Comparison of ENCODE assay signal across 22 mouse cellular contexts in the genomic region with DNA sequence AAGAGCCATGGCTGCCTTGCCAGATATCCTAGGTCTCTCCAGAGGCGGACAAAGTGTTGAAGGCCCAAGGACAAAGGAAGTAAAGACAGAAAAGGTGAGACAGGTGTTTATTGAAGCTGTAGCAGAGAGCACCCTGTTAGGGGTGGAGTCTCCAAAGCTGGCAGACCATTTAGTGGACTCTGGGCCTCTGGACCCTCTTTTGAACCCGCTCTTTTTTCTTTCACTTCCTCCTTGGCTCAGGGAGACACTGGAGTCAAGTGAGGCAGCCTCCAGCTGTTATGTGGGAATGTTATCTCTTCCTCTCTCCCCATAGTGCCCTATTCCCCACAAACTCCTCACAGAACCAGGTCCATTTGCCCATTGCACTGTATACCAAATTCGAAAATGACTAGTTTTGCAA. TPM values are rescaled to one million over a fixed set of nuclear protein-coding genes. Genes with fewer than 3 reads are reported as not detected.
DNase-seq lines count a peak whose midpoint lies in the region; ATAC-seq and TF ChIP-seq lines count a peak whose summit lies in the region.
"Had no signal": no experiment of that assay in that cellular context is flagged by ENCODE, and none has a peak within 500 bp of the region (broad histone marks: within the 10 kb centered on the region; RNA-seq: fewer than 3 reads in every experiment).

No protein-coding gene starts in this region.

- H3K4me3 ChIP-seq in heart, embryonic 11.5 days (ENCODE audit: low read depth, low read length): no peak overlapping the region
- H3K4me3 ChIP-seq in kidney, postnatal 0 days (replicated peaks; ENCODE audit: low read depth, low read length): no peak overlapping the region
- no peak overlapping the region for H3K4me3 ChIP-seq in stomach, embryonic 14.5 days (ENCODE audit: low read depth, low read length)
- no peak overlapping the region for H3K4me3 ChIP-seq in stomach, postnatal 0 days (ENCODE audit: low read depth, low read length)
- no peak overlapping the region for H3K4me3 ChIP-seq in stomach, embryonic 16.5 days (replicated peaks; ENCODE audit: low read length)
- no peak overlapping the region for H3K4me3 ChIP-seq in forebrain, embryonic 15.5 days
- H3K4me3 ChIP-seq: hindbrain, embryonic 13.5 days; liver, embryonic 15.5 days; neural tube, embryonic 12.5 days had no signal

- ATAC-seq in heart, embryonic 11.5 days (replicated peaks; ENCODE audit: insufficient number of reproducible peaks, low FRiP score, low TSS enrichment): no peak
- no peak for ATAC-seq in kidney, postnatal 0 days (replicated peaks; ENCODE audit: low FRiP score, low read depth)
- ATAC-seq in stomach, embryonic 14.5 days (ENCODE audit: insufficient number of reproducible peaks, insufficient read depth, low FRiP score, low read depth): no peak
- ATAC-seq in stomach, postnatal 0 days (ENCODE audit: low FRiP score, low TSS enrichment): no peak
- ATAC-seq in stomach, embryonic 16.5 days (ENCODE audit: insufficient read depth, low FRiP score): no peak
- ATAC-seq in forebrain, embryonic 15.5 days (replicated peaks): no peak
- ATAC-seq: forebrain, postnatal 0 days; Patski had no signal

- no peaks in the 10 kb centered on the region for H3K36me3 ChIP-seq in heart, embryonic 11.5 days (ENCODE audit: control insufficient read depth, insufficient read depth, low read length)
- H3K36me3 ChIP-seq in kidney, postnatal 0 days (ENCODE audit: insufficient read depth, low read length): no peaks in the 10 kb centered on the region
- no peaks in the 10 kb centered on the region for H3K36me3 ChIP-seq in stomach, embryonic 14.5 days (ENCODE audit: control insufficient read depth, insufficient read depth, low read length)
- H3K36me3 ChIP-seq in stomach, postnatal 0 days (ENCODE audit: control insufficient read depth, insufficient read depth, low read length): no peaks in the 10 kb centered on the region
- H3K36me3 ChIP-seq in stomach, embryonic 16.5 days (ENCODE audit: control insufficient read depth, insufficient read depth, low read length): no peaks in the 10 kb centered on the region
- H3K36me3 ChIP-seq in forebrain, embryonic 15.5 days: no peaks in the 10 kb centered on the region
- H3K36me3 ChIP-seq: hindbrain, embryonic 13.5 days; liver, embryonic 15.5 days; neural tube, embryonic 12.5 days had no signal

- H3K9me3 ChIP-seq in heart, embryonic 11.5 days (replicated peaks; ENCODE audit: control insufficient read depth, low read length): no peaks in the 10 kb centered on the region
- H3K9me3 ChIP-seq in kidney, postnatal 0 days (replicated peaks; ENCODE audit: low read length): no peaks in the 10 kb centered on the region
- H3K9me3 ChIP-seq in stomach, embryonic 14.5 days (ENCODE audit: control insufficient read depth, low read depth, low read length): no peaks in the 10 kb centered on the region
- no peaks in the 10 kb centered on the region for H3K9me3 ChIP-seq in stomach, postnatal 0 days (ENCODE audit: control insufficient read depth, low read length)
- H3K9me3 ChIP-seq in stomach, embryonic 16.5 days (replicated peaks; ENCODE audit: control insufficient read depth, low read length): no peaks in the 10 kb centered on the region
- H3K9me3 ChIP-seq in forebrain, embryonic 15.5 days: no peaks in the 10 kb centered on the region
- H3K9me3 ChIP-seq: hindbrain, embryonic 13.5 days; liver, embryonic 15.5 days; megakaryocyte, embryonic 14.5 days; neural tube, embryonic 12.5 days had no signal

- DNase-seq in heart, adult 18-20 months: no peak
- no peak for DNase-seq in kidney, postnatal 0 days (ENCODE audit: low spot score)
- DNase-seq in kidney, postnatal 10 days: no peak
- no peak for DNase-seq in stomach, postnatal 0 days (ENCODE audit: low spot score)
- DNase-seq: B cell, adult 2 months; cerebellum, adult 11-12 months; forebrain, postnatal 0 days; gastrocnemius, postnatal 36 days; right cerebral cortex, postnatal 14 days; thymus, adult 18-20 months had no signal

- no peak for TF ChIP-seq EP300 in stomach, postnatal 0 days (optimal IDR thresholded peaks at IDR 0.05)

- TF ChIP-seq CTCF in kidney, postnatal 0 days (IDR thresholded peaks at IDR 0.05; ENCODE audit: low read depth): no peak
- TF ChIP-seq CTCF in stomach, postnatal 0 days (IDR thresholded peaks at IDR 0.05; ENCODE audit: low read depth): no peak

- no peaks in the 10 kb centered on the region for H3K27me3 ChIP-seq in heart, embryonic 11.5 days (ENCODE audit: control insufficient read depth, insufficient read depth, low read length)
- no peaks in the 10 kb centered on the region for H3K27me3 ChIP-seq in kidney, postnatal 0 days (ENCODE audit: insufficient read depth, low read length)
- H3K27me3 ChIP-seq in stomach, embryonic 14.5 days (ENCODE audit: control insufficient read depth, insufficient read depth, low read length): no peaks in the 10 kb centered on the region
- no peaks in the 10 kb centered on the region for H3K27me3 ChIP-seq in stomach, postnatal 0 days (ENCODE audit: control insufficient read depth, insufficient read depth, low read length)
- no peaks in the 10 kb centered on the region for H3K27me3 ChIP-seq in stomach, embryonic 16.5 days (ENCODE audit: control insufficient read depth, insufficient read depth, low read length)
- H3K27me3 ChIP-seq in forebrain, embryonic 15.5 days: no peaks in the 10 kb centered on the region
- H3K27me3 ChIP-seq: hindbrain, embryonic 13.5 days; liver, embryonic 15.5 days; megakaryocyte, embryonic 14.5 days; neural tube, embryonic 12.5 days; Patski had no signal

- H3K4me2 ChIP-seq in heart, embryonic 11.5 days: no peak overlapping the region
- H3K4me2 ChIP-seq in kidney, postnatal 0 days (ENCODE audit: low read length): no peak overlapping the region
- H3K4me2 ChIP-seq in stomach, embryonic 14.5 days (replicated peaks; ENCODE audit: low read depth, low read length): no peak overlapping the region
- H3K4me2 ChIP-seq in stomach, postnatal 0 days (replicated peaks; ENCODE audit: low read depth): no peak overlapping the region
- H3K4me2 ChIP-seq in stomach, embryonic 16.5 days (ENCODE audit: low read depth, low read length): no peak overlapping the region
- H3K4me2 ChIP-seq in forebrain, embryonic 15.5 days (replicated peaks): no peak overlapping the region
- H3K4me2 ChIP-seq: hindbrain, embryonic 13.5 days; liver, embryonic 15.5 days had no signal

- H3K9ac ChIP-seq in heart, embryonic 11.5 days (ENCODE audit: low read depth, low read length): no peak overlapping the region
- H3K9ac ChIP-seq in kidney, postnatal 0 days (ENCODE audit: low read depth, low read length): no peak overlapping the region
- H3K9ac ChIP-seq in stomach, embryonic 14.5 days (replicated peaks; ENCODE audit: low read depth, low read length): no peak overlapping the region
- no peak overlapping the region for H3K9ac ChIP-seq in stomach, postnatal 0 days (ENCODE audit: low read length)
- no peak overlapping the region for H3K9ac ChIP-seq in stomach, embryonic 16.5 days (ENCODE audit: low read length)
- H3K9ac ChIP-seq in forebrain, embryonic 15.5 days (replicated peaks): no peak overlapping the region
- H3K9ac ChIP-seq: forebrain, postnatal 0 days; hindbrain, embryonic 13.5 days; liver, embryonic 15.5 days; neural tube, embryonic 12.5 days had no signal

- H3K27ac ChIP-seq in heart, embryonic 11.5 days (ENCODE audit: low read depth, low read length): peak overlapping the region; percentile 71
- peak overlapping the region; percentile 32; the same call in 1 of the 2 replicates for H3K27ac ChIP-seq in kidney, postnatal 0 days
- H3K27ac ChIP-seq in stomach, embryonic 14.5 days (ENCODE audit: low read length): peak overlapping the region; percentile 17; the same call in 1 of the 2 replicates
- H3K27ac ChIP-seq in stomach, postnatal 0 days (replicated peaks): no peak overlapping the region; the same call in 1 of the 2 replicates
- peak overlapping the region; percentile 7; the same call in 1 of the 2 replicates for H3K27ac ChIP-seq in stomach, embryonic 16.5 days (ENCODE audit: low read length)
- H3K27ac ChIP-seq in forebrain, embryonic 15.5 days (replicated peaks): no peak overlapping the region
- H3K27ac ChIP-seq: hindbrain, embryonic 13.5 days; liver, embryonic 15.5 days; neural tube, embryonic 12.5 days had no signal

- WGBS in heart, embryonic 11.5 days (ENCODE audit: insufficient replicate concordance): 70% methylated on average over 3 of the region's 3 CpGs
- WGBS in kidney, postnatal 0 days: 75% methylated on average over 3 of the region's 3 CpGs
- WGBS in stomach, embryonic 14.5 days: 74% methylated on average over 3 of the region's 3 CpGs
- 75% methylated on average over 3 of the region's 3 CpGs for WGBS in stomach, postnatal 0 days
- 66% methylated on average over 3 of the region's 3 CpGs for WGBS in stomach, embryonic 16.5 days
- 84% methylated on average over 3 of the region's 3 CpGs for WGBS in forebrain, embryonic 15.5 days

- H3K4me1 ChIP-seq in heart, embryonic 11.5 days (ENCODE audit: control insufficient read depth, insufficient read depth, low read length): peaks cover 13% of the 10 kb centered on the region
- H3K4me1 ChIP-seq in kidney, postnatal 0 days (replicated peaks; ENCODE audit: insufficient read depth, low read length): peaks cover 21% of the 10 kb centered on the region
- H3K4me1 ChIP-seq in stomach, embryonic 14.5 days (ENCODE audit: control insufficient read depth, insufficient read depth, low read length): peaks cover 31% of the 10 kb centered on the region
- peaks cover 5% of the 10 kb centered on the region; the same call in 1 of the 2 replicates for H3K4me1 ChIP-seq in stomach, postnatal 0 days (replicated peaks; ENCODE audit: control insufficient read depth, insufficient read depth)
- peaks cover 26% of the 10 kb centered on the region for H3K4me1 ChIP-seq in stomach, embryonic 16.5 days (ENCODE audit: control insufficient read depth, insufficient read depth, low read length)
- no peaks in the 10 kb centered on the region for H3K4me1 ChIP-seq in forebrain, embryonic 15.5 days
- H3K4me1 ChIP-seq: hindbrain, embryonic 13.5 days had no signal

RNA-seq across cellular contexts. Expression of gene Tmigd1, which starts 9.0 kb away (rescaled TPM):
- 0.23 TPM in 1 of 2 replicates, not detected in the other for polyA plus RNA-seq in heart, embryonic 11.5 days (2014; fragmentation: Nextera tagmentation; extraction: Ambion mirVana)
- under 1 TPM in 1 of 2 experiments, not detected in 1; 0.28 TPM for total RNA-seq in heart, adult 18-20 months (2021)
- polyA plus RNA-seq in kidney, postnatal 0 days (2015; fragmentation: Nextera tagmentation; extraction: Ambion mirVana): 22.6 and 25.5 TPM in 2 replicates
- not detected in 2 replicates for polyA plus RNA-seq in stomach, embryonic 14.5 days (2014; fragmentation: Nextera tagmentation; extraction: Ambion mirVana)
- polyA plus RNA-seq in stomach, postnatal 0 days (2015; fragmentation: Nextera tagmentation; extraction: Ambion mirVana): 1.7 and 1.9 TPM in 2 replicates
- polyA plus RNA-seq in stomach, embryonic 16.5 days (2015; fragmentation: Nextera tagmentation; extraction: Ambion mirVana): 0.36 and 0.37 TPM in 2 replicates
- polyA plus RNA-seq in forebrain, embryonic 15.5 days (2015; fragmentation: Nextera tagmentation; extraction: Ambion mirVana): not detected in 2 replicates
- total RNA-seq: forebrain, postnatal 0 days; layer of hippocampus, postnatal 14 days; left cerebral cortex, postnatal 25 days had no signal
- polyA plus RNA-seq: embryonic facial prominence, embryonic 11.5 days; forebrain, postnatal 0 days; hindbrain, embryonic 13.5 days; liver, embryonic 15.5 days; neural tube, embryonic 12.5 days had no signal

RNA-seq across cellular contexts. Expression of gene Blmh, which starts 31.6 kb away (rescaled TPM):
- 89.0 and 111 TPM in 2 replicates for polyA plus RNA-seq in heart, embryonic 11.5 days (2014; fragmentation: Nextera tagmentation; extraction: Ambion mirVana)
- 10 to 100 TPM; 26.3 to 30.1 TPM for total RNA-seq in heart, adult 18-20 months (2021)
- polyA plus RNA-seq in kidney, postnatal 0 days (2015; fragmentation: Nextera tagmentation; extraction: Ambion mirVana): 133 and 143 TPM in 2 replicates
- polyA plus RNA-seq in stomach, embryonic 14.5 days (2014; fragmentation: Nextera tagmentation; extraction: Ambion mirVana): 127 TPM in 2 replicates
- 118 TPM in 2 replicates for polyA plus RNA-seq in stomach, postnatal 0 days (2015; fragmentation: Nextera tagmentation; extraction: Ambion mirVana)
- 124 and 133 TPM in 2 replicates for polyA plus RNA-seq in stomach, embryonic 16.5 days (2015; fragmentation: Nextera tagmentation; extraction: Ambion mirVana)
- 128 and 134 TPM in 2 replicates for polyA plus RNA-seq in forebrain, embryonic 15.5 days (2015; fragmentation: Nextera tagmentation; extraction: Ambion mirVana)

RNA-seq across cellular contexts. Expression of gene Cpd, which starts 46.2 kb away (rescaled TPM):
- polyA plus RNA-seq in heart, embryonic 11.5 days (2014; fragmentation: Nextera tagmentation; extraction: Ambion mirVana): 19.9 and 20.8 TPM in 2 replicates
- total RNA-seq in heart, adult 18-20 months (2021): 10 to 100 TPM; 35.0 to 38.6 TPM
- 17.8 and 20.4 TPM in 2 replicates for polyA plus RNA-seq in kidney, postnatal 0 days (2015; fragmentation: Nextera tagmentation; extraction: Ambion mirVana)
- polyA plus RNA-seq in stomach, embryonic 14.5 days (2014; fragmentation: Nextera tagmentation; extraction: Ambion mirVana): 21.1 and 24.3 TPM in 2 replicates
- 15.9 and 16.1 TPM in 2 replicates for polyA plus RNA-seq in stomach, postnatal 0 days (2015; fragmentation: Nextera tagmentation; extraction: Ambion mirVana)
- 10.2 and 10.5 TPM in 2 replicates for polyA plus RNA-seq in stomach, embryonic 16.5 days (2015; fragmentation: Nextera tagmentation; extraction: Ambion mirVana)
- polyA plus RNA-seq in forebrain, embryonic 15.5 days (2015; fragmentation: Nextera tagmentation; extraction: Ambion mirVana): 5.4 and 7.0 TPM in 2 replicates

Comparison
In these comparisons a context has a peak if more than half of its experiments do, and no peak if none do; other contexts are left out.
1. H3K27ac ChIP-seq: peak in heart, embryonic 11.5 days (single experiment), kidney, postnatal 0 days (single experiment), stomach, embryonic 14.5 days (single experiment) and stomach, embryonic 16.5 days (single experiment); none in stomach, postnatal 0 days (single experiment) and forebrain, embryonic 15.5 days (single experiment).